Mouse (Mus musculus) granulocyte monocyte progenitor cell, adult 5-6 weeks (primary cell): ENCODE results near the gene Szrd1. TPM values are rescaled to one million over a fixed set of nuclear protein-coding genes. Genes with fewer than 3 reads are reported as not detected.

Experiments
- ATAC-seq: replicated peaks from 2 replicates; pipeline ENCODE4 v1.8.0; 2016; ENCODE audit warnings: mild to moderate bottlenecking, moderate TSS enrichment, inconsistent platforms; ENCODE audit not compliant: poor library complexity, severe bottlenecking
- total RNA-seq, 2 experiments: library from RNA; stranded (forward) in 1 of 2; stranded (reverse) in 1 of 2; fragments of 200-712, 200-1000 nt in 1 of 2; fragments of >200 nt in 1 of 2; fragmentation: Nextera tagmentation in 1 of 2; gene quantifications; 2 replicates each; pipeline ENCODE4 v1.2.3; 2014 to 2017

Gene Szrd1
- total RNA-seq (2014; fragmentation: Nextera tagmentation) (41.1 and 54.8 TPM in 2 replicates), total RNA-seq (2017) (58.0 and 63.0 TPM in 2 replicates)

- peak; percentile 83 for ATAC-seq
Observed at GRCm38 (mm10) chr4:141139116-141139970, at the start of gene Szrd1. Gene Szrd1, minus strand, starts transcription at chr4:141139775.

GRCm38 (mm10) chr4:141186923-141187836 is 47.6 kb upstream of the Szrd1 start:
- ATAC-seq, result no peak

GRCm38 (mm10) chr4:141184426-141184825 is 44.9 kb upstream of the Szrd1 start:
- no peak for ATAC-seq

GRCm38 (mm10) chr4:141183932-141184331 is 44.4 kb upstream of the Szrd1 start:
- ATAC-seq, result no peak

GRCm38 (mm10) chr4:141181981-141182380 is 42.4 kb upstream of the Szrd1 start:
- peak; percentile 93 for ATAC-seq

- no peak for ATAC-seq
Observed at GRCm38 (mm10) chr4:141180831-141181230, 41.3 kb upstream of the Szrd1 start.

GRCm38 (mm10) chr4:141178500-141178899 is 38.9 kb upstream of the Szrd1 start:
- peak; percentile 43 for ATAC-seq

- no peak for ATAC-seq
Observed at GRCm38 (mm10) chr4:141176328-141176838, 36.8 kb upstream of the Szrd1 start.

- ATAC-seq, result no peak
Observed at GRCm38 (mm10) chr4:141175783-141176182, 36.2 kb upstream of the Szrd1 start.

GRCm38 (mm10) chr4:141172121-141172520 is 32.5 kb upstream of the Szrd1 start:
- ATAC-seq, result no peak

- no peak for ATAC-seq
Observed at GRCm38 (mm10) chr4:141167156-141167555, 27.6 kb upstream of the Szrd1 start.

GRCm38 (mm10) chr4:141165744-141166292 is 26.2 kb upstream of the Szrd1 start:
- no peak for ATAC-seq

GRCm38 (mm10) chr4:141163729-141164128 is 24.2 kb upstream of the Szrd1 start:
- ATAC-seq, result no peak

GRCm38 (mm10) chr4:141161699-141162208 is 22.2 kb upstream of the Szrd1 start:
- ATAC-seq, result no peak

GRCm38 (mm10) chr4:141160193-141160592 is 20.6 kb upstream of the Szrd1 start:
- no peak for ATAC-seq

GRCm38 (mm10) chr4:141159666-141160065 is 20.1 kb upstream of the Szrd1 start:
- peak; percentile 38 for ATAC-seq

GRCm38 (mm10) chr4:141159093-141159492 is 19.5 kb upstream of the Szrd1 start:
- ATAC-seq, result no peak

GRCm38 (mm10) chr4:141158609-141159008 is 19.0 kb upstream of the Szrd1 start:
- no peak for ATAC-seq

GRCm38 (mm10) chr4:141157485-141157884 is 17.9 kb upstream of the Szrd1 start:
- peak; percentile 55 for ATAC-seq

GRCm38 (mm10) chr4:141149116-141149515 is 9.5 kb upstream of the Szrd1 start:
- no peak for ATAC-seq
